Mouse (Mus musculus) heart, embryonic 10.5 days (tissue): Measurements from ENCODE around the gene Mrpl28. TPM values are rescaled to one million over a fixed set of nuclear protein-coding genes. Genes with fewer than 3 reads are reported as not detected.
"Not testable (repeated sequence)": the region's sequence is repeated elsewhere in the genome, so short reads cannot be mapped to it uniquely, and the experiment has no call there.

ENCODE experiments used
- DNase-seq: peaks from one replicate; pipeline ENCODE4 v3.0.0-alpha.2; 2017; ENCODE audit warnings: low spot score
- H3K27ac ChIP-seq: fragments of 300-500 bp; sonication (generic); 2 replicates; pipeline ENCODE4 v1.5.1; 2016; ENCODE audit warnings: mild to moderate bottlenecking
- H3K27me3 ChIP-seq: fragments of 300-500 bp; sonication (generic); 2 replicates; pipeline ENCODE4 v1.6.1; 2016; ENCODE audit warnings: mild to moderate bottlenecking; ENCODE audit not compliant: poor library complexity, insufficient read depth, severe bottlenecking
- H3K36me3 ChIP-seq: fragments of 300-500 bp; sonication (generic); 2 replicates; pipeline ENCODE4 v1.6.1; 2016; ENCODE audit warnings: mild to moderate bottlenecking, moderate library complexity
- H3K4me1 ChIP-seq: fragments of 300-500 bp; sonication (generic); 2 replicates; pipeline ENCODE4 v1.6.1; 2016; ENCODE audit warnings: mild to moderate bottlenecking
- H3K4me3 ChIP-seq: fragments of 300-500 bp; sonication (generic); 2 replicates; pipeline ENCODE4 v1.5.1; 2016; ENCODE audit warnings: mild to moderate bottlenecking, moderate library complexity
- H3K9me3 ChIP-seq: fragments of 300-500 bp; sonication (generic); 2 replicates; pipeline ENCODE4 v1.6.1; 2016; ENCODE audit warnings: mild to moderate bottlenecking, moderate library complexity
- WGBS: fragments of 180-500 bp; shearing (Covaris S2); methylation state at CpG from one replicate; pipeline ENCODE4 v1.1.7; 2016; 5-methylcytosine and 5-hydroxymethylcytosine counted together
- polyA plus RNA-seq: library from polyadenylated mRNA; unstranded; fragments of >200 nt; fragmentation: Nextera tagmentation; extraction: Ambion mirVana; gene quantifications from 2 replicates; pipeline ENCODE4 v1.2.1, GENCODE M21; 2016

Mrpl28 gene
- polyA plus RNA-seq, 1 experiment from 2014 or later = 284 TPM

DNA sequence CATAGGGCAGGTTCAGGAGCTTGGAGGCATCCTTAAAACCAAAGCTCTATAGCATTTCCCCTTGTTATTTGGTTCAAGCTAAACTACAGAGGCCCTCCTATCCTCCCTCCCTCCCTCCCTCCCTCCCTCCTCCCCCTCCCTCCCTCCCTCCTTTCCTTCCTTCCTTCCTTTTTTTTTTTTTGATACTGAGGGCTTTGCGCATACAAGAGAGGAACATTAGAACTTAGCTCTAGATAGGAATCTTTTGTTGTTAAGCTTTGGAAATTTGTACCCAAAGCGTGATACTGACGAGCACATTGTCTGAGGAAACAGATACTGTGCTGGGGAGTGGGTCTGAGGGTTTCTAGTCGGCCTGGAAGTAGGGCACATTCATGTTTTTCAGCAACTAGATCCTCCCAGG, 17.7 kb upstream of the Mrpl28 start:
- DNase-seq = no peak
- WGBS = 37% methylated on average over 4 of the region's 4 CpGs
- no peak overlapping the region for H3K27ac ChIP-seq
- H3K27me3 ChIP-seq = peaks cover 7% of the 10 kb centered on the region
- no peaks in the 10 kb centered on the region for H3K36me3 ChIP-seq
- no peaks in the 10 kb centered on the region for H3K9me3 ChIP-seq
- H3K4me3 ChIP-seq = no peak overlapping the region
- H3K4me1 ChIP-seq = peaks cover 3% of the 10 kb centered on the region

- peaks cover 50% of the 10 kb centered on the region for H3K27me3 ChIP-seq
- 28% methylated on average over 4 of the region's 4 CpGs for WGBS
Observed at GRCm38 (mm10) chr17:26110156-26110555, 13.1 kb upstream of the Mrpl28 start.

DNA sequence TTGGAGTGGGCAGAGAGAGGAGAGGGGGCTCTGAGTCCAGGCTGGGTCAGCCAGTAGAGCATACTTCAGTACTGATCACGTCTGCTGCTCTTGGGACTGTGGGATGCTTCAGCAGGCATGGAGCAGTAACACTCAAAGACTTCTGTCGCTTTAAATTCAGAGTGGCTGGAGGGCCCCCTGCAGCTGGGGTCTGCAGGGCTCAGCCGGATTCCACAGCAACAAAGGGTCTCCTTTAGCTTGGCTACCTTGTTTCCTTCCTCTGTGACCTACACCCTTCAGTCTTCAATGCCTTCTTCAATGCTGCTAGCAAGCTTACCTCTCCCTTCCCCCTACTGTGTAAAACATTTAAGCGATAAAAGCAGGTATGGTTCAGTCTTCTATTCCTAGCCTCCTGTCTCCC, 12.3 kb upstream of the Mrpl28 start:
- H3K27ac ChIP-seq = no peak overlapping the region
- DNase-seq = no peak
- no peak overlapping the region for H3K4me3 ChIP-seq

More at GRCm38 (mm10) chr17:26110156-26110555, 13.1 kb upstream of the Mrpl28 start:
- Histone ChIP-seq H3K4me3 (no peak overlapping the region), H3K36me3 (no peaks in the 10 kb centered on the region), H3K4me1 (peaks cover 19% of the 10 kb centered on the region), H3K9me3 (no peaks in the 10 kb centered on the region), H3K27ac (no peak overlapping the region)
- no peak for DNase-seq

GRCm38 (mm10) chr17:26111722-26112121, 11.6 kb upstream of the Mrpl28 start:
- 22% methylated on average over 4 of the region's 4 CpGs for WGBS
- Histone ChIP-seq H3K4me3 (no peak overlapping the region), H3K27me3 (peaks cover 66% of the 10 kb centered on the region)

More for the DNA sequence above, 12.3 kb upstream of the Mrpl28 start:
- Histone ChIP-seq H3K9me3 (no peaks in the 10 kb centered on the region), H3K4me1 (peaks cover 19% of the 10 kb centered on the region), H3K27me3 (peaks cover 59% of the 10 kb centered on the region), H3K36me3 (no peaks in the 10 kb centered on the region)
- 4% methylated on average over 4 of the region's 4 CpGs for WGBS

GRCm38 (mm10) chr17:26112751-26113150, 10.5 kb upstream of the Mrpl28 start:
- H3K4me3 ChIP-seq = peak overlapping the region; percentile 90
- 18% methylated on average over 14 of the region's 14 CpGs for WGBS
- H3K36me3 ChIP-seq = no peaks in the 10 kb centered on the region
- H3K27ac ChIP-seq = no peak overlapping the region
- H3K9me3 ChIP-seq = no peaks in the 10 kb centered on the region
- peaks cover 76% of the 10 kb centered on the region for H3K27me3 ChIP-seq
- H3K4me1 ChIP-seq = peaks cover 19% of the 10 kb centered on the region
- DNase-seq = no peak

More at GRCm38 (mm10) chr17:26111722-26112121, 11.6 kb upstream of the Mrpl28 start:
- no peak for DNase-seq
- Histone ChIP-seq H3K9me3 (no peaks in the 10 kb centered on the region), H3K4me1 (peaks cover 19% of the 10 kb centered on the region), H3K27ac (no peak overlapping the region), H3K36me3 (no peaks in the 10 kb centered on the region)

GRCm38 (mm10) chr17:26113181-26113948, 9.9 kb upstream of the Mrpl28 start, which contains the start of gene Tmem8:
TSS of gene Tmem8 (plus strand) at chr17:26113299.
- peak within 1 kb of the TSS; percentile 90 for H3K4me3 ChIP-seq
- H3K9me3 ChIP-seq = no peaks in the 10 kb centered on the region
- peaks cover 82% of the 10 kb centered on the region for H3K27me3 ChIP-seq
- no peaks in the 10 kb centered on the region for H3K36me3 ChIP-seq
- peaks cover 19% of the 10 kb centered on the region for H3K4me1 ChIP-seq
- WGBS = under 1% methylated on average over 75 of the region's 75 CpGs
- peak within 1 kb of the TSS; percentile 82 for H3K27ac ChIP-seq
- DNase-seq = peak; percentile 88

DNA sequence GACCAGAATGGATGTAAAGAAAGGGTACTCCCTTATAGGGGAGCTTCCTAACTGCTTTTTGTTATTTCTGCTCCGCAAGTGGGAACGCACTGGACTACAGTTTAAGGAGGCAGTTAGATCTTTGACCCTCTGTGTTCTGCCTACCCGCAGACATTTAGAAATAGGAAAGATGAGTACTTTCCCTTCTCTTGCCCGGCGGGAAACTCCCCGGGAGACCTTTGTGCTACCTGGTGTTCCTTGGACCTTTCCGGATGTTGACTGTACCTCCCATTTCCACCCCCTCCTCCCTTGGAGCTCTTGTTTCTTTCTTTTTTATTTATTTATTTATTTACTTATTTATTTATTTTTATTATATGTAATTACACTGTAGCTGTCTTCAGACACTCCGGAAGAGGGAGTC, 9.2 kb upstream of the Mrpl28 start:
- H3K27me3 ChIP-seq = peaks cover 89% of the 10 kb centered on the region
- 11% methylated on average over 8 of the region's 8 CpGs for WGBS
- no peak for DNase-seq
- H3K9me3 ChIP-seq = no peaks in the 10 kb centered on the region
- no peak overlapping the region for H3K27ac ChIP-seq
- peak overlapping the region; percentile 90 for H3K4me3 ChIP-seq
- no peaks in the 10 kb centered on the region for H3K36me3 ChIP-seq
- H3K4me1 ChIP-seq = peaks cover 19% of the 10 kb centered on the region

DNA sequence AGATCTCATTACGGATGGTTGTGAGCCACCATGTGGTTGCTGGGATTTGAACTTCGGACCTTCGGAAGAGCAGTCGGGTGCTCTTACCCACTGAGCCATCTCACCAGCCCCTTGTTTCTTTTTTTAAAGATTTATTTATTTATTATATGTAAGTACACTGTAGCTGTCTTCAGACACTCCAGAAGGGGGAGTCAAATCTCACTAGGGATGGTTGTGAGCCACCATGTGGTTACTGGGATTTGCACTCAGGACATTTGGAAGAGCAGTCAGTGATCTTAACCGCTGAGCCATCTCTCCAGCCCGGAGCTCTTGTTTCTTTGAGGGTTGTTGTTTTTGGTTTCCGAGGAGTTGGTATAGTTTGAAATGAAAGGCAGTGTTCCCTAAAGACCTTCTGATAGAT, 8.8 kb upstream of the Mrpl28 start:
- not testable (repeated sequence) for H3K9me3 ChIP-seq, H3K4me3 ChIP-seq, H3K36me3 ChIP-seq, H3K27ac ChIP-seq, DNase-seq
- WGBS = 62% methylated on average over 7 of the region's 7 CpGs
- peaks cover 93% of the 10 kb centered on the region for H3K27me3 ChIP-seq
- peaks cover 19% of the 10 kb centered on the region for H3K4me1 ChIP-seq

- Histone ChIP-seq H3K27ac (no peak overlapping the region), H3K4me1 (peaks cover 25% of the 10 kb centered on the region), H3K4me3 (no peak overlapping the region), H3K36me3 (no peaks in the 10 kb centered on the region), H3K9me3 (no peaks in the 10 kb centered on the region), H3K27me3 (peaks cover 98% of the 10 kb centered on the region)
- 76% methylated on average over 7 of the region's 7 CpGs for WGBS
- no peak for DNase-seq
Observed at GRCm38 (mm10) chr17:26115205-26115898, 7.9 kb upstream of the Mrpl28 start.

DNA sequence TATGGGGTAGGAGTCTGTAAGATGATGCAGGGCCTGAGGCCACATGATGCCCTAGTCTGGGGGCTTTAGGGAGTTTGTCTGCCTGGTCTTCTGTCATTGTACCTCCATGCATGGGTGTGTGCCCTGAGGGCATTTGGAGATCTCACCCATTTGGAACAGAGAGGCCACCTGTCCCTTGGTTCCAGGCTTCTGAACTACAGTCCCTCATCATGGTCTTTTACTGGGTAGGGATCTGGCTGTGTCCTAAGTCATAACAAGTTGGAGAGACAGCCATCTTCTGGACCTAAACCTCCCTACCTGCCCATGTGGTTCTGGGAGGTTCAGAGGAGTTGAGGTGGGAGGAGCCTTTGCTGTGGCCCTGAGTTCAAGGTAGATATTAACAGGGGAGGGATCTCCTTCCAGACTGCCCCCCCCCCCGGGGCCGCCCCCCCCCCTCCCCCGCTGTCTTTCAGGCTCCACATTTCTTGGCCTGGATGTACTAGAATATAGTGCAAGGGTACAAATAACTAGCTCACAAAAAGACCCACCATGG, 7.3 kb upstream of the Mrpl28 start:
- Histone ChIP-seq H3K4me3 (no peak overlapping the region), H3K4me1 (peaks cover 21% of the 10 kb centered on the region), H3K9me3 (no peaks in the 10 kb centered on the region), H3K27ac (no peak overlapping the region), H3K27me3 (peaks cover 91% of the 10 kb centered on the region), H3K36me3 (no peaks in the 10 kb centered on the region)
- WGBS = 60% methylated on average over 1 of the region's 3 CpGs
- no peak for DNase-seq

DNA sequence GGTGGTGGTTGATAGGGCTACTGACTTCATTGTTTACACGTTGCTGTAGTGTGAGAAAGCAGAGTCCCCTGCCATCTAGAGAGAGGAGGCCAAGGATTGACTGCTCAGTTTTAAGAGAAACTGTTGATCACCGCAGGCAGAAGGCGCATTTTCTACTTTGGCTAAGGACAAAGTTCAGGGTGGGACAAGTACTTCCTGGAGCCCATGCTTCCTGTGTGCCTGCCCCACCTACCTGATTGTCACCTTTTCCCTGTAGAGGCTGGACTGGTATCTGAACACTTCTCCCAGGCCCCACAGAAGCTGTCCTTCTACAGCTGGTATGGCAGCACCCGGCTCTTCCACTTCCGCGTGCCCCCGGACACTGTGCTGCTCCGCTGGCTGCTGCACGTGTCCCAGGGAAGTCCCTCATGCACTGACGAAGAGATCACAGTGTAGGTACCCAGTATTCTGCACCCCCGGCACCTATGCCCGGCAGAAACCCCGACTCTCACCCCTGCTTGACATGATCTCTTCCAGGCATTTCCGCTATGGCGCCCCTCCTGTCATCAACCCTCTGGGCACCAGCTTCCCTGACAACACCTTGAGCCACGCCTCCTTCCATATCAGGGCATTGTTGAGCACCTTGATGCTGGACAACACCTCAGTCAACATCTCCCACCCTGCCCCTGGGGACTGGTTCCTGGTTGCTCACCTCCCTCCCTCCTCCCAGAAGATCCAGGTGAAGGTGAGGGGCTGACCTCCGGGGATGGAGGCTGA, 6.6 kb upstream of the Mrpl28 start:
- H3K9me3 ChIP-seq = no peaks in the 10 kb centered on the region
- WGBS = 82% methylated on average over 17 of the region's 17 CpGs
- H3K4me1 ChIP-seq = peaks cover 17% of the 10 kb centered on the region
- no peak overlapping the region for H3K27ac ChIP-seq
- no peaks in the 10 kb centered on the region for H3K36me3 ChIP-seq
- no peak overlapping the region for H3K4me3 ChIP-seq
- H3K27me3 ChIP-seq = peaks cover 85% of the 10 kb centered on the region
- no peak for DNase-seq

- Histone ChIP-seq H3K36me3 (peaks cover 2% of the 10 kb centered on the region), H3K4me3 (no peak overlapping the region), H3K27me3 (peaks cover 53% of the 10 kb centered on the region), H3K4me1 (peaks cover 21% of the 10 kb centered on the region), H3K27ac (no peak overlapping the region), H3K9me3 (no peaks in the 10 kb centered on the region)
- no peak for DNase-seq
- 47% methylated on average over 33 of the region's 33 CpGs for WGBS
Observed at GRCm38 (mm10) chr17:26119766-26120710, 3.3 kb upstream of the Mrpl28 start.
